Mouse (Mus musculus) c-Kit-positive CD71-positive TER-119-positive erythroid progenitor cells, embryonic 14.5 days (primary cell): Measurements from ENCODE around the gene Rbp7.
"Not testable (repeated sequence)": the region's sequence is repeated elsewhere in the genome, so short reads cannot be mapped to it uniquely, and the experiment has no call there.

Source experiments
- DNase-seq: peaks from one replicate; pipeline ENCODE4 v3.0.0-alpha.2; 2013; ENCODE audit warnings: low spot score

Gene Rbp7

GRCm38 (mm10) chr4:149454879-149455278, at the start of gene Rbp7:
TSS of gene Rbp7 (minus strand) at chr4:149454978.
- DNase-seq, result no peak

GRCm38 (mm10) chr4:149504363-149504762, 49.6 kb upstream of the Rbp7 start:
- DNase-seq, result no peak

- no peak for DNase-seq
These were observed 45.0 kb upstream of the Rbp7 start for GRCm38 (mm10) chr4:149499790-149500189.

- no peak for DNase-seq
These were observed 44.1 kb upstream of the Rbp7 start for GRCm38 (mm10) chr4:149498901-149499300.

GRCm38 (mm10) chr4:149496612-149497011, 41.8 kb upstream of the Rbp7 start:
- no peak for DNase-seq

- DNase-seq, result no peak
These were observed 36.4 kb upstream of the Rbp7 start for GRCm38 (mm10) chr4:149491151-149491550.

- DNase-seq, result no peak
These were observed 34.9 kb upstream of the Rbp7 start for GRCm38 (mm10) chr4:149489415-149490240.

- DNase-seq, result no peak
These were observed 33.0 kb upstream of the Rbp7 start for GRCm38 (mm10) chr4:149487729-149488128.

- peak; percentile 44 for DNase-seq
These were observed 31.0 kb upstream of the Rbp7 start for GRCm38 (mm10) chr4:149485825-149486206.

- DNase-seq, result peak; percentile 85
These were observed 30.5 kb upstream of the Rbp7 start, which contains the start of the genes Nmnat1 and Lzic for GRCm38 (mm10) chr4:149485053-149485824. TSS of gene Nmnat1 (minus strand) at chr4:149485202. TSS of gene Lzic (plus strand) at chr4:149485229.

- DNase-seq, result no peak
These were observed 29.8 kb upstream of the Rbp7 start for GRCm38 (mm10) chr4:149484566-149484965.

GRCm38 (mm10) chr4:149477078-149477477, 22.3 kb upstream of the Rbp7 start, which contains the start of gene Tmem274:
TSS of gene Tmem274 (plus strand) at chr4:149477378.
- no peak for DNase-seq

GRCm38 (mm10) chr4:149475096-149475495, 20.3 kb upstream of the Rbp7 start:
- DNase-seq, result no peak

- no peak for DNase-seq
These were observed 14.8 kb upstream of the Rbp7 start for GRCm38 (mm10) chr4:149469557-149469956.

GRCm38 (mm10) chr4:149463435-149463950, 8.7 kb upstream of the Rbp7 start:
- no peak for DNase-seq

GRCm38 (mm10) chr4:149462305-149462971, 7.7 kb upstream of the Rbp7 start:
- no peak for DNase-seq

- DNase-seq, result no peak
These were observed 7.0 kb upstream of the Rbp7 start for GRCm38 (mm10) chr4:149461579-149462304.

GRCm38 (mm10) chr4:149460475-149460874, 5.7 kb upstream of the Rbp7 start:
- not testable (repeated sequence) for DNase-seq

GRCm38 (mm10) chr4:149459425-149459824, 4.6 kb upstream of the Rbp7 start:
- DNase-seq, result no peak

- no peak for DNase-seq
These were observed 3.7 kb upstream of the Rbp7 start for GRCm38 (mm10) chr4:149458526-149458925.

- DNase-seq, result no peak
These were observed 3.2 kb upstream of the Rbp7 start for GRCm38 (mm10) chr4:149457831-149458430.
